In the genomic region with DNA sequence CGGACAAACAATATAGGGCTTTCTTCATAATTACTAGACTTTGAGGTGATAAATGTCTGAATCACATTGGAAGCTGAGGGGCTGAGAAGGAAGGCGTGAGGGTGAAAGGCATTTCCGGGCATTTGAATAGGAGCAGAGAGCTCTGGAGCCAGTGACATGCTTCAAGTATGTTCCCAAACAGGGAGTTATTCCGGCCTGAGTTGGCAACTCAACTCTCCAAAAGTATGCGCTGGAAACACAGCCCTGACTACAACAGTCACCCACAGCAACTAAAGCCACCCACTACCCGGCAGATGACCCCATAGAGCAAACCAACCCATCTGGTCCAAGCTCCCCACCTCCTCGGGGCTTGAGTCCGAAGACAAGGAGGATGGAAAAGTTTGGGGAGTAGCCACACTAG, we compare ENCODE assay signal across 8 mouse cellular contexts. TPM values are rescaled to one million over a fixed set of nuclear protein-coding genes. Genes with fewer than 3 reads are reported as not detected.
A peak's percentile ranks its signal among the peaks of the same experiment; 100 is the strongest.
DNase-seq lines count a peak whose midpoint lies in the region; ATAC-seq and TF ChIP-seq lines count a peak whose summit lies in the region.

No protein-coding gene starts in this region.

- 38% methylated on average over 8 of the region's 8 CpGs for WGBS in forebrain, embryonic 16.5 days
- WGBS in intestine, embryonic 16.5 days: 36% methylated on average over 8 of the region's 8 CpGs
- WGBS in midbrain, embryonic 16.5 days: 44% methylated on average over 8 of the region's 8 CpGs

- no peak for DNase-seq in gastrocnemius, adult 2 months
- DNase-seq in gastrocnemius, postnatal 25 days: no peak
- no peak for DNase-seq in left cerebral cortex, postnatal 25 days (ENCODE audit: low spot score in 2 of 2)
- DNase-seq in spleen, postnatal 4 days (ENCODE audit: low spot score in 2 of 2): no peak
- DNase-seq in cerebellum, adult 11-12 months: no peak

- intact Hi-C loops in gastrocnemius, adult 2 months (cut with DNase I): no loop called here
- intact Hi-C loops in left cerebral cortex, postnatal 25 days (cut with DNase I): no loop called here

- H3K27ac ChIP-seq in gastrocnemius, adult 2 months: no peak overlapping the region
- H3K27ac ChIP-seq in forebrain, embryonic 16.5 days (ENCODE audit: low read length): no peak overlapping the region
- 0 out of 2 replicates have a peak overlapping the region, but pooled peaks have one; percentile 43 for H3K27ac ChIP-seq in intestine, embryonic 16.5 days (ENCODE audit: low read length)
- no peak overlapping the region for H3K27ac ChIP-seq in midbrain, embryonic 16.5 days (ENCODE audit: low read length)

- peaks cover 5% of the 10 kb centered on the region; the same call in 1 of the 2 replicates for H3K4me1 ChIP-seq in forebrain, embryonic 16.5 days (replicated peaks; ENCODE audit: control insufficient read depth, insufficient read depth, low read length)
- H3K4me1 ChIP-seq in intestine, embryonic 16.5 days (ENCODE audit: control insufficient read depth, insufficient read depth, low read length): peaks cover 15% of the 10 kb centered on the region
- H3K4me1 ChIP-seq in midbrain, embryonic 16.5 days (ENCODE audit: control insufficient read depth, insufficient read depth, low read length): peaks cover 3% of the 10 kb centered on the region

- H3K36me3 ChIP-seq in forebrain, embryonic 16.5 days (ENCODE audit: control insufficient read depth, insufficient read depth): no peaks in the 10 kb centered on the region
- no peaks in the 10 kb centered on the region for H3K36me3 ChIP-seq in intestine, embryonic 16.5 days (ENCODE audit: control insufficient read depth, insufficient read depth, low read length)
- H3K36me3 ChIP-seq in midbrain, embryonic 16.5 days (ENCODE audit: control insufficient read depth, insufficient read depth, low read length): no peaks in the 10 kb centered on the region

- H3K27me3 ChIP-seq in forebrain, embryonic 16.5 days (replicated peaks; ENCODE audit: control insufficient read depth, insufficient read depth, low read length): no peaks in the 10 kb centered on the region; the same call in 1 of the 2 replicates
- no peaks in the 10 kb centered on the region for H3K27me3 ChIP-seq in intestine, embryonic 16.5 days (replicated peaks; ENCODE audit: control insufficient read depth, insufficient read depth, low read length)
- H3K27me3 ChIP-seq in midbrain, embryonic 16.5 days (ENCODE audit: control insufficient read depth, insufficient read depth, low read depth, low read length): peaks cover 3% of the 10 kb centered on the region

- ATAC-seq in forebrain, embryonic 16.5 days: no peak
- peak; percentile 17 for ATAC-seq in intestine, embryonic 16.5 days
- ATAC-seq in midbrain, embryonic 16.5 days: no peak

- H3K9ac ChIP-seq in forebrain, embryonic 16.5 days (replicated peaks; ENCODE audit: low read depth, low read length): no peak overlapping the region
- peak overlapping the region; percentile 66 for H3K9ac ChIP-seq in intestine, embryonic 16.5 days (ENCODE audit: low read depth, low read length)
- H3K9ac ChIP-seq in midbrain, embryonic 16.5 days (ENCODE audit: low read depth, low read length): peak overlapping the region; percentile 0; the same call in 1 of the 2 replicates

- peak overlapping the region; percentile 35 for H3K4me3 ChIP-seq in gastrocnemius, adult 2 months
- no peak overlapping the region for H3K4me3 ChIP-seq in forebrain, embryonic 16.5 days (replicated peaks; ENCODE audit: low read length)
- H3K4me3 ChIP-seq in intestine, embryonic 16.5 days (ENCODE audit: low read length): peak overlapping the region; percentile 45
- peak overlapping the region; percentile 31; the same call in 1 of the 2 replicates for H3K4me3 ChIP-seq in midbrain, embryonic 16.5 days (ENCODE audit: low read depth, low read length)

- TF ChIP-seq CTCF in gastrocnemius, adult 2 months (IDR thresholded peaks at IDR 0.05): no peak

- peak overlapping the region; percentile 61 for H3K4me2 ChIP-seq in forebrain, embryonic 16.5 days (ENCODE audit: low read length)
- peak overlapping the region; percentile 59 for H3K4me2 ChIP-seq in intestine, embryonic 16.5 days (ENCODE audit: low read depth, low read length)
- H3K4me2 ChIP-seq in midbrain, embryonic 16.5 days (ENCODE audit: low read length): peak overlapping the region; percentile 54

- H3K9me3 ChIP-seq in forebrain, embryonic 16.5 days (ENCODE audit: control insufficient read depth, low read length): no peaks in the 10 kb centered on the region
- no peaks in the 10 kb centered on the region for H3K9me3 ChIP-seq in intestine, embryonic 16.5 days (ENCODE audit: control insufficient read depth, low read length)
- H3K9me3 ChIP-seq in midbrain, embryonic 16.5 days (replicated peaks; ENCODE audit: control insufficient read depth, low read length, poor library complexity, severe bottlenecking): no peaks in the 10 kb centered on the region

RNA-seq across cellular contexts. Expression of a gene that starts 0.4 kb away (rescaled TPM):
- total RNA-seq in gastrocnemius, adult 2 months (2021): not detected
- not detected for total RNA-seq in gastrocnemius, postnatal 25 days (2021)
- not detected in 2 replicates for polyA plus RNA-seq in forebrain, embryonic 16.5 days (2015; fragmentation: Nextera tagmentation; extraction: Ambion mirVana)
- polyA plus RNA-seq in intestine, embryonic 16.5 days (2015; fragmentation: Nextera tagmentation; extraction: Ambion mirVana): 1.3 and 1.5 TPM in 2 replicates
- not detected in 2 replicates for polyA plus RNA-seq in midbrain, embryonic 16.5 days (2015; fragmentation: Nextera tagmentation; extraction: Ambion mirVana)
- total RNA-seq in left cerebral cortex, postnatal 25 days (2021): not detected

RNA-seq across cellular contexts. Expression of a gene that starts 46.8 kb away (rescaled TPM):
- total RNA-seq in gastrocnemius, adult 2 months (2021): under 1 TPM; 0.28 to 0.42 TPM
- total RNA-seq in gastrocnemius, postnatal 25 days (2021): under 1 TPM; 0.28 to 0.59 TPM
- 0.31 TPM in 1 of 2 replicates, not detected in the other for polyA plus RNA-seq in forebrain, embryonic 16.5 days (2015; fragmentation: Nextera tagmentation; extraction: Ambion mirVana)
- 0.10 TPM in 1 of 2 replicates, not detected in the other for polyA plus RNA-seq in intestine, embryonic 16.5 days (2015; fragmentation: Nextera tagmentation; extraction: Ambion mirVana)
- 0.15 TPM in 1 of 2 replicates, not detected in the other for polyA plus RNA-seq in midbrain, embryonic 16.5 days (2015; fragmentation: Nextera tagmentation; extraction: Ambion mirVana)
- under 1 TPM in 1 of 2 experiments, not detected in 1; 0.46 TPM for total RNA-seq in left cerebral cortex, postnatal 25 days (2021)
